Mouse (Mus musculus): Measurements from ENCODE around the gene Clcc1. TPM values are rescaled to one million over a fixed set of nuclear protein-coding genes. Genes with fewer than 3 reads are reported as not detected.

Gene Clcc1
- polyA plus RNA-seq, 1 experiment from 2014 or later = 49.1 TPM

DNA sequence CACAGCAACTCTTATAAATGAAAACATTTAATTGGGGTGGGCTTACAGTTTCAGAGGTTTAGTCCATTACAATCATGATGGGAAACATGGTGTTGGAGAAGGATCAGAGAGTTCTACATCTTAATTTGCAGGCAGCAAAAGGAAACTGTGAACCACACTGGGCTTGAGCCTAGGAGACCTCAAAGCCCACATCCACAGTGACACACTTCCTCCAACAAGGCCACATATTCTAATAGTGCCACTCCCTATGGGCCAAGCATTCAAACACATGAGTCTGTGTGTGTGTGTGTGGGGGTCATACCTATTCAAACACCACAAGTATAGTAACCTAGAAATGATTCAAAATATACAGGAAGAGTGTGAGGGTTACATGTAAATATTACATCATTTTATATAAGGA is 73.6 kb downstream of the Clcc1 start:
- Histone ChIP-seq H3K4me3 (replicated peaks; ENCODE audit: low read depth, low read length) (no peak overlapping the region), H3K4me2 (ENCODE audit: low read length) (no peak overlapping the region), H3K27me3 (ENCODE audit: control insufficient read depth, insufficient read depth, low read length) (no peaks in the 10 kb centered on the region), H3K9ac (replicated peaks; ENCODE audit: low read length) (no peak overlapping the region), H3K9me3 (ENCODE audit: control insufficient read depth, low read length) (no peaks in the 10 kb centered on the region), H3K27ac (replicated peaks; ENCODE audit: low read depth, low read length) (no peak overlapping the region), H3K36me3 (ENCODE audit: control insufficient read depth, insufficient read depth, low read length) (no peaks in the 10 kb centered on the region), H3K4me1 (ENCODE audit: control insufficient read depth, insufficient read depth, low read length) (0 out of 2 replicates have a peak, but pooled peaks cover 6% of the 10 kb centered on the region)
- DNase-seq (no peak), ATAC-seq (ENCODE audit: low FRiP score, low TSS enrichment) (no peak)

DNA sequence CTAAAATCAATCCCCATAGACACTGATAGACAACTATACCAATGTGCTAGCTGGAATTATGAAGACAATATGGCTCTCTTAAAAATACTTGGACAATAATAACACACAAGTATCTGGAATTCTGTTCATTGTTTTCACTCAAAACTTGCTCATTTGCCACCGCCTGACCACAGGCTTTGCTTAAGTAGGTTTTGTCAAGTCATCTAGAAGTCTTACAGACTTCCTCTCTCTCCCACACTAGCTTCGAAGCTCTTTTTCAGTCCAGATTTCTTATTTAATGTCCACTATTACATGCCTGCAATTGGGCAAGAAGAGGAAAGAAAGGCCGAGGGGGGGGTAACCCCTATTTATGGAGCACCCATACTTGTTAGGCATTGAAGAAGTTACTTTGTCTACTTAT is 74.1 kb downstream of the Clcc1 start:
- ATAC-seq (ENCODE audit: low FRiP score, low TSS enrichment) = no peak
- H3K4me3 ChIP-seq (replicated peaks; ENCODE audit: low read depth, low read length) = no peak overlapping the region
- WGBS = 92% methylated on average over 3 of the region's 3 CpGs
- H3K4me2 ChIP-seq (ENCODE audit: low read length) = no peak overlapping the region
- H3K27ac ChIP-seq (replicated peaks; ENCODE audit: low read depth, low read length) = no peak overlapping the region
- H3K4me1 ChIP-seq (ENCODE audit: control insufficient read depth, insufficient read depth, low read length) = 0 out of 2 replicates have a peak, but pooled peaks cover 3% of the 10 kb centered on the region
- no peak for DNase-seq
- H3K9me3 ChIP-seq (ENCODE audit: control insufficient read depth, low read length) = no peaks in the 10 kb centered on the region
- H3K9ac ChIP-seq (replicated peaks; ENCODE audit: low read length) = no peak overlapping the region
- no peaks in the 10 kb centered on the region for H3K27me3 ChIP-seq (ENCODE audit: control insufficient read depth, insufficient read depth, low read length)
- H3K36me3 ChIP-seq (ENCODE audit: control insufficient read depth, insufficient read depth, low read length) = no peaks in the 10 kb centered on the region

Other genes starting within 250 kb of the Clcc1 start
- gene Celsr2, start 238.4 kb upstream of the Clcc1 start, polyA plus RNA-seq (2014; fragmentation: Nextera tagmentation; extraction: Ambion mirVana) = 49.5 and 59.4 TPM in 2 replicates
- 205 and 217 TPM in 2 replicates for gene Sars, start 208.7 kb upstream of the Clcc1 start, polyA plus RNA-seq (2014; fragmentation: Nextera tagmentation; extraction: Ambion mirVana)
- 1.6 and 1.9 TPM in 2 replicates for gene 1700013F07Rik, start 119.8 kb upstream of the Clcc1 start, polyA plus RNA-seq (2014; fragmentation: Nextera tagmentation; extraction: Ambion mirVana)
- 18.8 and 21.8 TPM in 2 replicates for gene 5330417C22Rik, start 117.4 kb upstream of the Clcc1 start, polyA plus RNA-seq (2014; fragmentation: Nextera tagmentation; extraction: Ambion mirVana)
- 45.5 and 63.0 TPM in 2 replicates for gene Tmem167b, start 91.4 kb upstream of the Clcc1 start, polyA plus RNA-seq (2014; fragmentation: Nextera tagmentation; extraction: Ambion mirVana)
- 63.4 and 63.6 TPM in 2 replicates for gene Taf13, start 82.2 kb upstream of the Clcc1 start, polyA plus RNA-seq (2014; fragmentation: Nextera tagmentation; extraction: Ambion mirVana)
- gene Wdr47, start 62.6 kb upstream of the Clcc1 start, polyA plus RNA-seq (2014; fragmentation: Nextera tagmentation; extraction: Ambion mirVana) = 83.3 and 123 TPM in 2 replicates
- 13.1 and 31.3 TPM in 2 replicates for gene Gpsm2, start 68.4 kb downstream of the Clcc1 start, polyA plus RNA-seq (2014; fragmentation: Nextera tagmentation; extraction: Ambion mirVana)
- gene Aknad1, start 85.7 kb downstream of the Clcc1 start, polyA plus RNA-seq (2014; fragmentation: Nextera tagmentation; extraction: Ambion mirVana) = not detected in 2 replicates
- gene Stxbp3, start 186.6 kb downstream of the Clcc1 start, polyA plus RNA-seq (2014; fragmentation: Nextera tagmentation; extraction: Ambion mirVana) = 12.4 and 16.0 TPM in 2 replicates
- gene Fndc7, start 236.1 kb downstream of the Clcc1 start, polyA plus RNA-seq (2014; fragmentation: Nextera tagmentation; extraction: Ambion mirVana) = not detected in 2 replicates